Mouse (Mus musculus) liver, adult 2 months (tissue): ENCODE results near the gene Gm20479.
A peak's percentile ranks its signal among the peaks of the same experiment; 100 is the strongest.

ENCODE experiments used
- CTCF ChIP-seq: fragments of 200-500 bp; IDR thresholded peaks from 2 replicates; pipeline ENCODE4 v1.5.1; 2011; ENCODE audit warnings: low read depth, low read length, control low read depth
- POLR2A ChIP-seq: fragments of 200-500 bp; IDR thresholded peaks from 2 replicates; pipeline ENCODE4 v1.6.1; 2011; ENCODE audit warnings: low read length, control low read depth; ENCODE audit not compliant: insufficient read depth; ENCODE audit errors: extremely low read depth

- TF ChIP-seq CTCF (peak; percentile 32; the same call in 1 of the 2 replicates), POLR2A (no peak)
These were observed 21.2 kb upstream of the Gm20479 start for GRCm38 (mm10) chr7:27378431-27378830.
